Mouse (Mus musculus) myocyte (in vitro differentiated cells): ENCODE data around the gene Egfl7. TPM values are rescaled to one million over a fixed set of nuclear protein-coding genes. Genes with fewer than 3 reads are reported as not detected.

Experiments
- H3K27me3 ChIP-seq: one replicate; pipeline ENCODE4 v1.6.1; 2011; ENCODE audit not compliant: control insufficient read depth, insufficient read depth, insufficient read length
- H3K36me3 ChIP-seq: one replicate; pipeline ENCODE4 v1.6.1; 2011; ENCODE audit not compliant: control insufficient read depth, insufficient read depth
- H3K4me2 ChIP-seq: one replicate; pipeline ENCODE4 v1.6.1; 2011; ENCODE audit warnings: low read depth, control low read depth
- H3K4me3 ChIP-seq: one replicate; pipeline ENCODE4 v1.5.1; 2011; ENCODE audit warnings: mild to moderate bottlenecking, control low read depth, moderate library complexity
- H3K79me2 ChIP-seq: one replicate; pipeline ENCODE4 v1.6.1; 2011; ENCODE audit not compliant: control insufficient read depth, insufficient read depth
- H3ac ChIP-seq: one replicate; pipeline ENCODE4 v1.6.1; 2011; ENCODE audit not compliant: control insufficient read depth, insufficient read length
- CEBPB ChIP-seq: IDR thresholded peaks from 2 replicates; pipeline ENCODE4 v1.6.1; 2011; ENCODE audit warnings: mild to moderate bottlenecking, moderate library complexity; ENCODE audit not compliant: poor library complexity, insufficient read depth, severe bottlenecking
- E2F4 ChIP-seq: IDR thresholded peaks from one replicate; pipeline ENCODE4 v1.6.1; 2011; ENCODE audit warnings: mild to moderate bottlenecking, control low read depth, moderate library complexity; ENCODE audit not compliant: insufficient read depth
- MAX ChIP-seq: IDR thresholded peaks from one replicate; pipeline ENCODE4 v1.6.1; 2011; ENCODE audit warnings: low read depth, mild to moderate bottlenecking, control low read depth
- MYOD1 ChIP-seq, 3 experiments: IDR thresholded peaks; one replicate each; pipeline ENCODE4 v1.6.1; 2011; ENCODE audit warnings: control low read depth in 2 of 3, low read depth in 2 of 3, mild to moderate bottlenecking in 2 of 3, moderate library complexity in 1 of 3; ENCODE audit not compliant: insufficient read length in 2 of 3, control insufficient read depth in 1 of 3
- MYOG ChIP-seq, 3 experiments: IDR thresholded peaks; one replicate each; pipeline ENCODE4 v1.6.1; 2011; ENCODE audit warnings: control low read depth in 2 of 3, low read depth in 2 of 3, mild to moderate bottlenecking in 2 of 3; ENCODE audit not compliant: insufficient read length in 2 of 3, control insufficient read depth in 1 of 3, insufficient read depth in 1 of 3
- POLR2A ChIP-seq: IDR thresholded peaks from one replicate; pipeline ENCODE4 v1.6.1; 2011; ENCODE audit warnings: low read depth, mild to moderate bottlenecking, control low read depth, moderate library complexity; ENCODE audit not compliant: insufficient read length
- POLR2AphosphoS2 ChIP-seq: IDR thresholded peaks from one replicate; pipeline ENCODE4 v1.6.1; 2011; ENCODE audit warnings: low read depth, control low read depth; ENCODE audit not compliant: insufficient read length
- REST ChIP-seq: IDR thresholded peaks from one replicate; pipeline ENCODE4 v1.6.1; 2011; ENCODE audit warnings: mild to moderate bottlenecking, control low read depth, moderate library complexity; ENCODE audit not compliant: insufficient read depth, insufficient read length
- SRF ChIP-seq: IDR thresholded peaks from one replicate; pipeline ENCODE4 v1.6.1; 2011; ENCODE audit warnings: low read depth; ENCODE audit not compliant: control insufficient read depth, insufficient read length
- TCF12 ChIP-seq: IDR thresholded peaks from one replicate; pipeline ENCODE4 v1.6.1; 2011; ENCODE audit warnings: mild to moderate bottlenecking, control low read depth; ENCODE audit not compliant: poor library complexity, insufficient read depth, severe bottlenecking
- TCF3 ChIP-seq: IDR thresholded peaks from one replicate; pipeline ENCODE4 v1.6.1; 2011; ENCODE audit warnings: low read depth, control low read depth; ENCODE audit not compliant: insufficient read length
- USF1 ChIP-seq: IDR thresholded peaks from one replicate; pipeline ENCODE4 v1.6.1; 2011; ENCODE audit warnings: low read depth, mild to moderate bottlenecking, control low read depth, moderate library complexity
- polyA plus RNA-seq: library from polyadenylated mRNA; unstranded; fragments of >200 nt; fragmentation: generic; extraction: Trizol; gene quantifications from one replicate; pipeline ENCODE4 v1.2.1, GENCODE M21; 2012; ENCODE audit warnings: missing spikeins

The Egfl7 gene
- polyA plus RNA-seq, 1 experiment: 2.7 TPM

DNA sequence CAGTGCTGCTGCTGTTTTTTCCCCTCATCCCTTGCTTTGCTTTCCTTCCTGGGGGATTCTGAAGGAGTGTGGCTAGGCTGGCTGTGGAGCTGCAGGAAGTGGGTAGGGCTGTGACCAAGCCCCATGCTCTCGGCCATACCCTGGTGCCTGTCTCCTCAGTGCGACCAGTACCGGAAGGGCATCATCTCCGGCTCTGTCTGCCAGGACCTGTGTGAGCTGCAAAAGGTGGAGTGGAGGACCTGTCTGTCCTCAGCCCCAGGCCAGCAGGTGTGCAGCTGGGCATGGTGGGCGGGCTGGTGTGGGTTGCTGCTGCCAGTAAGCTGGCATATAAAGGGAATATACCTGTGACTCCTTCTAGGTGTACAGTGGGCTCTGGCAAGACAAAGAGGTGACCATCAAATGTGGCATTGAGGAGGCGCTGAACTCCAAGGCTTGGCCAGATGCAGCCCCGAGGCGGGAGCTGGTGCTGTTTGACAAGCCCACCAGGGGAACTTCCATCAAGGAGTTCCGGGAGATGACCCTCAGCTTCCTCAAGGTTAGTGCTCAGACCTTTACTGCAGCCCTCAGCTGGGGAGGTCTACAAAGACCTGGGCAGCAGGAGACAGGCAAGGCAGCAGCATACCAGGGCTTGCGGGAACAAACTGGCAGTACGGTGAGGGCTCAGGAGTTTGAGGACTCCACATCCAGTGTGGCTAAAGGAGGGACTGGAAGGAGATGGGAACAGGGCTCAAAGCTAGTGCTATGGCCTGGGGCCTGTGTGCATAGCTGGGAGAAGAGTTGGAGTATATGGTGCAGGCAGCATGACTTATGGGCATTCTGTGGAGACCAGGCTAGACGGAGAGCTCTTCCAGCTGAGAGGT lies 55.0 kb downstream of the Egfl7 start:
- no peak overlapping the region for H3ac ChIP-seq
- peaks cover 28% of the 10 kb centered on the region for H3K79me2 ChIP-seq
- H3K4me3 ChIP-seq: no peak overlapping the region
- TF ChIP-seq POLR2AphosphoS2 (peak; percentile 35), TCF12 (no peak), POLR2A (peak; percentile 9), MYOG (IDR thresholded peaks at IDR 0.05; ENCODE audit: control insufficient read depth in 1 of 3, insufficient read depth in 1 of 3, insufficient read length in 2 of 3, low read depth in 2 of 3) (no peak), TCF3 (no peak), MYOD1 (IDR thresholded peaks at IDR 0.05; ENCODE audit: control insufficient read depth in 1 of 3, insufficient read length in 2 of 3, low read depth in 2 of 3) (no peak), USF1 (no peak), CEBPB (no peak)
- H3K36me3 ChIP-seq: peaks cover 24% of the 10 kb centered on the region
- no peak overlapping the region for H3K4me2 ChIP-seq
- no peaks in the 10 kb centered on the region for H3K27me3 ChIP-seq

DNA sequence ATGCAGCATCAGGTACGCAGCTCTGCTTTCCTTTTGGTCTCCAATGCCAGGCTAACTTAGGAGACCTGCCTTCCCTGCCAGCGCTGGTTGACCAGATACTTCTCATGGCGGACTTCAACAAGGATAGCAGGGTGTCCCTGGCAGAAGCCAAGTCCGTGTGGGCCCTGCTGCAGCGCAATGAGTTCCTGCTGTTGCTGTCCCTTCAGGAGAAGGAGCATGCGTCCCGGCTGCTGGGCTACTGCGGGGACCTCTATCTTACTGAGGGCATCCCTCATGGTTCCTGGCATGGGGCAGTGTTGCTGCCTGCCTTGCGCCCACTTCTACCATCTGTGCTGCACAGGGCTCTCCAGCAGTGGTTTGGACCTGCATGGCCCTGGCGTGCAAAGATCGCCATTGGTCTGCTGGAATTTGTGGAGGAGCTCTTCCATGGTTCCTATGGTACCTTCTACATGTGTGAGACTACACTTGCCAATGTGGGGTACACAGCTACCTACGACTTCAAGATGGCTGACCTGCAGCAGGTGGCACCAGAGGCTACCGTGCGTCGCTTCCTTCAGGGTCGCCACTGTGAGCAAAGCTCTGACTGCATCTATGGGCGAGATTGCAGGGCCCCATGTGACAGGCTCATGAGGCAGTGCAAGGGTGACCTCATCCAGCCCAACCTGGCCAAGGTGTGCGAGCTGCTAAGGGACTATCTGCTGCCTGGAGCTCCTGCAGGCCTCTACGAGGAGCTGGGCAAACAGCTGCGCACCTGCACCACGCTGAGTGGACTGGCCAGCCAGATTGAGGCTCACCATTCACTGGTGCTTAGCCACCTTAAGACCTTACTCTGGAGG lies 55.9 kb downstream of the Egfl7 start:
- H3K4me2 ChIP-seq: no peak overlapping the region
- H3K27me3 ChIP-seq: no peaks in the 10 kb centered on the region
- TF ChIP-seq POLR2AphosphoS2 (peak; percentile 79), SRF (no peak), POLR2A (peak; percentile 39), REST (no peak)
- H3K36me3 ChIP-seq: peaks cover 24% of the 10 kb centered on the region
- H3K4me3 ChIP-seq: no peak overlapping the region
- no peak overlapping the region for H3ac ChIP-seq
- H3K79me2 ChIP-seq: peaks cover 29% of the 10 kb centered on the region

GRCm38 (mm10) chr2:26636325-26636635 lies 56.5 kb downstream of the Egfl7 start:
- Histone ChIP-seq H3ac (no peak overlapping the region), H3K79me2 (peaks cover 29% of the 10 kb centered on the region), H3K36me3 (peaks cover 24% of the 10 kb centered on the region), H3K4me3 (no peak overlapping the region), H3K4me2 (no peak overlapping the region), H3K27me3 (no peaks in the 10 kb centered on the region)
- TF ChIP-seq SRF: no peak
- no peak for TF ChIP-seq MYOD1 (IDR thresholded peaks at IDR 0.05; ENCODE audit: control insufficient read depth in 1 of 3, insufficient read length in 2 of 3, low read depth in 2 of 3)
- TF ChIP-seq TCF3: no peak
- TF ChIP-seq USF1: no peak
- no peak for TF ChIP-seq E2F4
- TF ChIP-seq POLR2A: no peak
- TF ChIP-seq REST: no peak
- no peak for TF ChIP-seq MYOG (IDR thresholded peaks at IDR 0.05; ENCODE audit: control insufficient read depth in 1 of 3, insufficient read depth in 1 of 3, insufficient read length in 2 of 3, low read depth in 2 of 3)
- no peak for TF ChIP-seq CEBPB
- TF ChIP-seq MAX: no peak
- no peak for TF ChIP-seq POLR2AphosphoS2
- TF ChIP-seq TCF12: no peak

DNA sequence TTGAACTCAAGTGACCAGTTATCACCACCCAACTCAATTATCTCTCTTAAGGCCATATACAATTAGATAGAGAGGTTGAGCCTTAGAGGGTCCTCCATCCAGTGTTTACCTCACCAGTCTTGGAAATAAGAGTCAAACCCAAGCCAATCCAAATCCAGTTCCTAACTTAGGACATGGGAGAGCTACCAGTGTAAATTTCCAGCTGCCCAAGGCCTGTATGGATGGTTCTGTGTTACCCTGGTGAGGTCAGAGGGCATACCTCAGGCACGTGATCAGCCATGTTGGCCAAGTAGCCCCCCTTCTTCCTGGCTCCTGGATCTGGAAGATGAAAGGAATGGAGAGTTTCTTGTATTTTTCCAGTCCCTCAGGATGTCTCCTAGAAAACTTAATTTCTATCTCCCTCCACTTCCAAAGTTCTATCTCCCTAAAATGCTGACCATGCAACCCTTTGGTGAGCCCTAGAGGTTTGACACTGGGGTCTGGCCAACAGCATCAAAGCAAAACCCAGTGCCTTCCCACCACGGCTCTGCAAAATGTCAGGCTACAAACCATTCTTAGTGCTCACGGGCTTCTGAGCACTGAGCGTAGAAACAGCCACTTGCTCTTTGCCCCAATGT lies 57.6 kb downstream of the Egfl7 start:
- Histone ChIP-seq H3K36me3 (peaks cover 24% of the 10 kb centered on the region), H3K4me3 (no peak overlapping the region), H3ac (no peak overlapping the region)

More for the DNA sequence above, 57.6 kb downstream of the Egfl7 start:
- no peak overlapping the region for H3K4me2 ChIP-seq
- no peaks in the 10 kb centered on the region for H3K27me3 ChIP-seq
- TF ChIP-seq POLR2A: no peak
- no peak for TF ChIP-seq TCF3
- no peak for TF ChIP-seq CEBPB
- no peak for TF ChIP-seq E2F4
- no peak for TF ChIP-seq USF1
- TF ChIP-seq POLR2AphosphoS2: no peak
- no peak for TF ChIP-seq REST
- no peak for TF ChIP-seq TCF12
- no peak for TF ChIP-seq SRF
- no peak for TF ChIP-seq MAX
- H3K79me2 ChIP-seq: peaks cover 29% of the 10 kb centered on the region
